Mouse (Mus musculus) embryo, embryonic 10.5 days (tissue): ENCODE results near the gene Slc26a3.

Experiments
- DNase-seq: peaks from one replicate; pipeline ENCODE4 v3.0.0-alpha.2; 2015; ENCODE audit warnings: low spot score

Slc26a3 gene

GRCm38 (mm10) chr12:31390571-31390970, at the start of gene Slc26a3:
Slc26a3 (plus strand) TSS chr12:31390871.
- no peak for DNase-seq

DNA sequence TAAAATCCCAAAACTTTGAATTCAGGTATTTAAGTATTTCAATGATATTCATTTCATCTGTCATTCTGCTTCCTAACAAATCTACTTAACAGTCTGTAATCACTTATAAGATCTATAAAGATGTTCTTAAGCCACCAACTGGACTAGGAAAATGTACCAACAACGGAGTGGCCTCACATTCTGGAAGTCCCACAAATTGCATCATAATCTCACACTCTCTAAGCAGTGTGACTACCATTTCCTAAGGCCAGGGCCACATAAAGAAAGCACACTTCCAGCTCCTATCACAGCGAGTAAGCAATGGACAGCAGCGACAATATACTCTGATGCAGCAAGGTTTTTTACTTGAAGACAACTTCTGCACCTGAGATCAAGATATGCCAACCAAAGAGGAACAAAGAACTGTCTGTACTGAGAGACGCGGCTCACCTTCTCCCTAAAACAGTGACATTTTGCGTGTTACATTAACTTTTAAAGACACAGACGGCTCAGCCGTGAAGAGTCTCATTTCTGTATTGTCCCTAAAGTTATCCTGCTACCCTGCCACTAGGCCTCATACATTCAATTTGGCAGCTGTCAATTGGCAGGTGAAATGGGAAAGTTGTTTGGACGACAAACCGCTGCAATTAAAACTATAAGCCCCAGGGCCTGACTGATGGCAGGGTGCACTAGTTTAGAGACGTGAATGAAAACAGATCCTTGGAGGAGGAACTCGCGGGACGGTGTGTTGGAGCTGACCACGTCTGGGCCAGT, 40.3 kb upstream of the Slc26a3 start:
- no peak for DNase-seq

DNA sequence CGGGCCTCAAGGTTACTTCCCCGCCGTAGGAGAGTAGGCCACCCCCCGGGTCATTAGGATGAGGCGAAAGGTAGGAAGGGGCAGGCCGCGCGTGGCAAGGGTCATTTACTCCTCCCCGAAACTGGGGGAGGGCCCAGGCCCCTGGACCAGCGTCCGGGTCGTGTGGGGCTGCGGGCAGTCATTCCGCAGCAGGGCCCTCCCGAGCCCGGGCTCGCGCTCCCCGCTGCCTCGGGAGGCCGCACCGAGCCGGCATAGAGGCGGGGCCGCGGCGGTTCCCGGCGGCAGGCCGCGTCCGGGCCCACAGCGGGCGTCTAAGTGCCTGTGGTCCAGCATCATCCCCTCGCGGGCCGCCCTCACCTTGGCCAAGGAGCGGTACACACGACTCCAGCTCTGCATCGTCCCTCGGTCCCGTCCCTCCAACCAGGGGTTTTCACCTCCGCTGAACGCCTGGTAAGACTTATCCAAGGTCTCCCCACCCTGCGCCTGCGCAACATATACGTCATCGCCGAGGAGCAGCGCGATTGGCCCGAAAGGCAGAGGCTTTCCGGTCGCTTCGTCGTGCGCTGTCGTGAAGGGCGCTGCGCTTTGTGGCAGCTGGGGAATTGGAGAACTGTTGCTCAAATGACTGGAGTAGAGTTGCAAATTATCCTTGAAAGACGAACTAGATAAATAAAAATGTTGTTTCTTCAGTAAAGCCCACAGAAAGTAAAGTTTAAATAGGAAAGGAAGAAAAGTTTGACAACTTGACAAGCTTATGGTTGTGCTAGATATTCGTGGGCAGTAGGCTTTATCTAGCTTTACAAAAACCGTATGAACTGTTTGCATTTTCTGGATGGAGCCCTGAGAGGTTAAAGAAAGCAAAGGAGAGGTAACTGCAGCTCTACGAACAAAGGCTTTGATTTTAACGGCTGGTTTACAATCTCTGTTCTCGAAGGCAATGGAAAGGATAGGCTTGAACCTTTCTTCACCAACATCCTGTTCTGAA, 39.4 kb upstream of the Slc26a3 start, which contains the start of gene Dld:
Dld (minus strand) TSS at position 510 of the 985 bp plus-strand sequence.
- peak; percentile 98 for DNase-seq

DNA sequence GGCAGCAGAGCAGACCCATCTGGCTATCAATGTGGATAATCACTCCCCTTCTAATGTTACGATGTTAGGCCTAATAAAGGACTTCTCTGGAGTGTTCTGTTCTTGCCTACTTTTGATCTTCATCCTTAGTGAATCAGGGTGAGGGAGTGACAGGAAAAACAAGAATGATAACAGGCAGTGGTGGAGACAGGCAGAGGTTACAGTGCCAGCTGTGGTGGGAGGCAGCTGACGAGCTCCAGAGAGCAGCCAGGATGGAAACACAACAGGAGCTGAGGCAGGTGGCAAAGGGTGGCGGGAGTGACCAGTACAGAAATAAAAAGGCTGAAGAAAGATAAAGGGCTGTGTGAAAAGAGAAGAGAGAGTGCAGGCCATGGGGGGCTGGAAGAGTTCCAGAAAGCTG, 24.2 kb upstream of the Slc26a3 start:
- DNase-seq: no peak

DNA sequence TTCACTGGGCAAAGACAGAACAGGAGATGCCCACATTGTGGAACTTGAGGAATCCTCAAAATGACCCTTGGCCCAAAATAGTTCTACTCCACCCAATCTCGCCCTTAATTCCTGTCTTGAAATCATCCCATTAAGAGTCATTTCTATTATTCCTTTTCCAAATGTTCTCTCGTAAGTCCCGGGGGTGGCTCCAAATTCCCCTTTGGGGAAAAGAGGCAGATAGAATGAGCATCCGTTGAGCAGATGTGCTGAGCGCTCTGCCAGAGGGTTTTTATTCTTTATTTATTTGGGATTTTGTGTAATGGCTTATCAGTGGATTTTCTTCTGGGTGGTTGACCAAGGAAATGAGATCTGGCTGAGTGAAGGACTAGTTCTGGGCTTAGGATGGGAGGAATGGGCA, 22.9 kb upstream of the Slc26a3 start:
- DNase-seq: no peak

DNA sequence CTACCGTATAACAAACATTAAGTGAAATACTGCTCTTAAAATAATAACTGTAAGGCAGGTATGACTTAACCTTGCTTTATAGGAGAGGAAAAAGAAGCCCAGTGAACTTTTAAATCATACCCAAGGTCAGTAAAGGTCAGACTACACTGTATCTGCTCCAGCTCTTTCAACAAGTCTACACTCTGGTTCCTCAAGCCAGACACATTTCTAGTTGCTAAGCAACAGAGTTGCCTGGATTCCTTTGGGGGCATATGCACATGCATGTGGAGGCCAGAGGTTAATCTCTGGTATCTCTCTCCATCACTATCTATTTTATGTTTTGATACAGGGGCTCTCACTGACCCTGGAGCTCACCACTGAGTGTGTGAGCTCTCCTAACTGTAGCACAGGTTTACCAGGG, 21.6 kb upstream of the Slc26a3 start:
- DNase-seq: peak; percentile 31

DNA sequence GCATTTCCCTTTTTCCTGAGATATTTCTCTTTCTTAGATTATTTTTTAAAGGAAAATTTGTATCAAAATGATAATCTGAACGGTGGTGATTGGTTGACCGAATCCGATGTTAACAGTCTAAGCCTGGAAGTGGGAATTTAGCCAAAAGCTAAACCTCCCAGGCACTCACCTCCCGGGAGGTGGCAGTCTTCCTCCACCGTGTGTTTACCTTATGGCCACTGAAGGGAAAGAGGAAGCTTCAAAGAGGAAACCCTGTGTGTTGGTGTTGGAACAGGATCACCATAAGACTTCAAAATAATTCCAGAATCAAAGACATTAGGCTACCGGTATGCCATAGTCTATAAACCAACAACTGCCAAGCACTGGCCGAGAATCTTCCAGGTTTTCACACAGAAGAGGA, 21.0 kb upstream of the Slc26a3 start:
- DNase-seq: no peak

DNA sequence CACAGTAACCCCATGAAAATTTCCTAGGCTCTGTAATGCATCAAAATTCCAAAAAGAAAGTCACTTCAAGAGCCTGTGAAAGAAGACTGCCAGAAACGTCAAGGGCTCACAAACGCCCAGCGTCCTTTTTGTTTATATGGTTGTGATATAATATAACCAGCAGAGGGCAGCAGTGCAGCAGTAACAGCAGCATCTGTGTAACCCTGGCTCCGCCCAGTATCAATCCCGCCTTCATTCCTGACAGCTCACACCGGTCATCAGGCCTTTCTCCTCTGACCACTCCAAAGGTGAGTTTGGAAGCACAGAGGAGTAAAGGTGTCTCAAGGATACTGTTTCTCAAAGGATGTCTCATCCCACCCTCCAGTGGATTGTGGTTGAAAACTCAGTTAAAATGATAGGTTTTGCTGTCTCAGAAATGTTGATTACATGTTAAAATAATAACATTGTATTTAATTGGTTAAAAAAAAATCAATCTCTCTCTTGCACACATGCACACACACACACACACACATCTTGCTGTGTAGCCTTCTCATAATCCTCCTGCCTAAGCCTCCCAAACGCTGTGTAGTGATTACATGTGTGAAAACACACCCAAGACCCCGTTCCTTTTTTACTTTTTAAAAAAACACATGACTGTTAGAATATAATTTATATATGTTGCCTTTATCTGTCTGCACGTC, 15.9 kb upstream of the Slc26a3 start:
- peak; percentile 90 for DNase-seq

DNA sequence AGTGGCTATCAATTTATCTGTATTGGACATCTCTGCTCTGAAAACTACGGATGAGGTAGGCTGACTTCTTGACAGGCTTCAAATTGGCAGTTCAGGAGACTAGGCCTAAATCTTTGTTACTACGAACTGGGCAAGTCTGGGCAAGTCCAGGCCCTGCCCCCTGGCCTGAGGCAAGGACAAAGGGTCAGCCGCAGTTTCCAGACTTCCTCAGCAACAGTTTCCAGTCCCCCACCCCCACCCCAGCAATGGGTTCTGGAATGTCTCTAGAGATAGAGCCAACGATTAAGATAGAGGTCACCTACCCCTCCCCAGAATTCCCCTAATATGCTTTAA, 15.4 kb upstream of the Slc26a3 start:
- DNase-seq: no peak

- peak; percentile 63 for DNase-seq
Observed at GRCm38 (mm10) chr12:31376326-31376950, 14.2 kb upstream of the Slc26a3 start.

DNA sequence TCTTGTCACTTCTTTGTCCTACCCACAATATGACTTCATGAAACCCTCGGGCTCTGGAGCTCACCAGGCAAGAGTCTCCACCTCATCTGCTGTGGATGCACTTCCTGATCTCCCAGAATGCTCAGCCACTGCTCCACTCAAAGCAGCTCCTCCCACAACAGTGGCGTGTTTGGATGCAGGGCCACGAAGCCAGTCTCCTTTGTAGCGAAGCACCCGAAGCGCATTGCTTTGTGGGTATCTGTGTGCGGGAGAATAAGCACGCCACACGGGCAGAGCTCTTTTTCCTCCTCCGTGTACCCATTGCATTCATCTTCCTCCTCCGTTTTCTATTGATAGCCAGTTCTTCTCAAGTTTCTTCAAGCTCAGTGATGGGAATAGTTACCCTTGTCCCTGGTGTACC, 13.4 kb upstream of the Slc26a3 start:
- DNase-seq: no peak

DNA sequence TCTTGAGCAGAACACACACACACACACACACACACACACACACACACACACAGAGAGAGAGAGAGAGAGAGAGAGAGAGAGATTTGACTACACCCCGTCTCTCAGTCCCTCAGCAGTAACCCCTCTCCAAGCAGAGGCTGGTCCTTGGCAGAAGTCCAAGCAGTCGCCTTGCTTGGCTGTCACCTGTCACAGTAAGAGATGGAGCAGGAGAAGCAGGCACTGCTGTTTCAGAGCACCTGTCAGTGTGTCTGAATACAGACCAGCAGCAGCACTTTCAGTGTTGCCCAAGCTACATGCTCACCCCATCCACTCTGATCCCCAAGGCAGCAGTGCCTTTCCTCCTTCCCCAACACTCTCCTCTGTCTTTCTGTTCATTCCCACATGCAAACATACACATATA, 9.8 kb upstream of the Slc26a3 start:
- DNase-seq: no peak

DNA sequence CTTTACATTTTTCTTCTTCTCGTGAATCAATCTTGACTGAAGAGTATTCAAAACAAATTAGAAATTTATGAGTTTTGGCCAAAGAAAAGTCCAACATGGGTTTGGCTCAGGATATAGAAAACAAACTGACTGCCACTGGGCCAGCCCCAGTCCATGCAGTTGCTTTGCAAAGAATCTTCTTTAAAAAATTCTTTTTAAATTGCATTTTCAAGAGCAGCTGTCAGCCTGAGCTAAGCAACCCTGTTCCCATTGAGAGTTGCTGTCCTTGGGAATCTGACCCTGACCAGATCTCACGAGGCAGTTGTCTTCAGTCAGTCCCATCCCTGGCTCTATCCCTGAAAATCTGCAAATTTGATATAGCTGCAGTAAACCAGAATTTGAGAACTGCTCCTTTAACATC, 8.2 kb upstream of the Slc26a3 start:
- DNase-seq: no peak

- DNase-seq: no peak
Observed at GRCm38 (mm10) chr12:31387303-31387702, 3.4 kb upstream of the Slc26a3 start.

- DNase-seq: no peak
Observed at GRCm38 (mm10) chr12:31391696-31392095, 1.0 kb downstream of the Slc26a3 start.

DNA sequence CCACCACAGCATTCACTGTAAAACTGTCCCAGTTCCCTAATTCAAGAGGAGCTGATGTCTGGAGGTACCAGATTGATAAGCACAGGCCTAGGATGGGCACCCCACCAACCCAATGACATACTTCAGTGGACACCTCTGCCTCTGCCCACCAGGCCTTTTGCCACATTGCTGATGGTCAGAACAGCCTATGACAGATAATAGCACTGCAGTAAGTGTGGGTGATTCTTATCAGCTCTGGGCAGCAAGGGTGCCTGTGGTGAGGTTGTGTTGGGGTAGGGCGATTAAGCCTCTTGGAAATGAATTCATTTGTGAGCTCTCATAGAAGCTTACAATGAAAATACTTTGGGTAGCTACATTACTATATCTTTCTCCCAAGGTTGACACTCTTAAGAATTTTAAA, 5.2 kb downstream of the Slc26a3 start:
- DNase-seq: no peak

DNA sequence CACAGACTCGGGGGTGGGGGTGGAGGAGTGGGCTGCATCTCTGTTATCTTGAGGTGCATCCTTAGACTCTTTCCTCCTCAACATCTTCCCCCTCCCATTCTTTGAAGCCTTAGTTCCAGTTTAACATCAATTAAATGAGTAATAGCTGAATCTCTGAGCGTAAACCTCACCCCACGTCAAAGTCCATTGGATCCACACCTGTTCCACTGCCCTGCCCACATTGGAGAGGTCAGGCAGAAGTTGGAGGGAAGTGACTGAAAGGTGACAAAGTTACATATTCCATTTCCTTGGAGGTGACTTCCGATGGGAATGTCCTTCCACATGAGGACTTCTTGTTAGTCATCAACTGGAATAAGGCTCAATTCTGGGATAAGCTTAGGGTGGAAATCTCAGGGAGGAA, 7.0 kb downstream of the Slc26a3 start:
- no peak for DNase-seq

- DNase-seq: no peak
Observed at GRCm38 (mm10) chr12:31400821-31401220, 10.2 kb downstream of the Slc26a3 start.

DNA sequence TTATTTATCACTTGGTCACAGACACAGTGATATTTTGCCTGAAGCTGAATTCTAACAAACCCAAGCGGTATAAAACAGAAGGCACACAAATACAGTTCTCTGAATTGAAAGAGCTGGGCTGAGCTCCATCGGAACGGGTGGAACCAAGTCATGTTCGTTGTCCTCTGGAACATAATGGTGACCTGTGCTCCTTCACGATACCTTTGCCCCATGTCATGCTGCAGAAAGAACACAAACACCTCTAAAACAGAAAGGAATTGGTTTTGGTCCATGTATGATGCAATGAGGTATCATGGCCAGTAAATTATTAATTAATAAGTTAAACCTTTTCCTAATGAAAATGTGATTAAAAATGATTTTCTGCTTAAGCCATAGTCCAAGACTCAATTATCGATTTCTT, 11.3 kb downstream of the Slc26a3 start:
- no peak for DNase-seq

DNA sequence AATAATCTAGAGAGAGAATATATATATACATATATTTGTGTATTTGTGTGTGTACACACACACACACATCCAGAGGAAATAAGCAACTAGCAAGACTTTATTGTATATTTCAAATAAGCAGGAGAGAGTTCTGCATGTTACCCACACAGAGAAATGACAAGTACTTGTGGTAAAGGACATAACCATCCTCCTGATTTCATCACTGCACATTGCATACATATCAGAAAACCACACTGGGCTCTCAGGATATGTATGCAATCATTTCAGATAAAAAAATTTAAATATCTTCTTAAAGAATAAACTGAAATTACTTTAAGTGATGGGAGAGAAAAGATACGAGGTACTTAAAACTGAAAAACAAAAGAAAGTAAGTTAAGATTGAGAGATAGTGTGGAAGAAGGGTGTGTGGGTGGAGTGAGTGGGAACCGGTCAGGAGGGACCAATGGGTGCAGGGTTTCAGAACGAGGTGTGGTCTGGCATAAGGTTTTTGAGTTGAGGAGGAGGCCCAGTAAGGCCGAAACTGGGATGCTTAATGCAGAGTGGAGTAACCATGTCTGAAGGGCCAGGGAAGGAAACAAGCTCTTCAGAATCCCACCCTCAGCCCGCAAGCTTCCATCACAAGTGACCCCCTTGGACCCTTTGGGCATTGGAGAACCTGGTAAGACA, 14.0 kb downstream of the Slc26a3 start:
- no peak for DNase-seq

DNA sequence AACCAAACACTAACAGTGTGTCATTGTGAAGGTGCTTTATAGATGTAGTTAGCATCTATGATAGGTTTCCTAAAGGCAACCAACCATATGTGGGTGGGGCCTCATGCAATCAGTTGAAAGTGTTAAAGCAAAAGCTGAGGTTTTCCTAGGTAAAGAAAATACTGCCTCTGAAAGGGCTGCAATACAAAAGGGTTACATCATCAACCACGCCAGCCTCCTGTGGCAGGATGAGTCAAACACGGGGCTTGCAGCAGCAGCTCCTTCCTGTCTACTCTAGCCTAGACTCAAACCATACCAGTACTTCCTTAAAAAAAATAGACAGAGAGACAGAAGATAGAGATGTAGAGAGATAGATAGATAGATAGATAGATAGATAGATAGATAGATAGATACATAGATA, 25.3 kb downstream of the Slc26a3 start:
- DNase-seq: no peak
